Mouse (Mus musculus): ENCODE data around the gene Btbd18. TPM values are rescaled to one million over a fixed set of nuclear protein-coding genes. Genes with fewer than 3 reads are reported as not detected.
A peak's percentile ranks its signal among the peaks of the same experiment; 100 is the strongest.

The Btbd18 gene
- polyA plus RNA-seq, 3 experiments from 2014 or later, result 0.43 to 0.73 (median 0.64) TPM

DNA sequence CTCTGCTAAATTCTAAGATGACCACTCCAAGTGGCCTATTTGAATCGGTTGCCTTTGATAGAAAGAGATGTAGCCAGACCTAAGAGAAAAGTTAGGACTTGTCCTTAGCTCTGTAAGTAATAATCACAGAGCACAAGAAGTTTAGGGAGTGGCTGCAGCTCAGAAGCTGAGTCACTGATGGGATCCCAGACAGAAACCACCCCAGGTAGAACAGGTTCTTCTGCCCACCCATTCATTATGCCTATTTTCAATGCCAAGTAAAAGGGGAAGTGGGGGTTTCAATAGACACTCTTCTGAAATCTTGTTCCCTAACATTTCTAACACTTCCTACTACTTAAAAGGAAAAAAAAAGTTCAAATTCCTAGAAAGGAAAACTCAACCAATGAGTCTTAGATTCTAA, 46.4 kb downstream of the Btbd18 start:
- no peak for ATAC-seq

DNA sequence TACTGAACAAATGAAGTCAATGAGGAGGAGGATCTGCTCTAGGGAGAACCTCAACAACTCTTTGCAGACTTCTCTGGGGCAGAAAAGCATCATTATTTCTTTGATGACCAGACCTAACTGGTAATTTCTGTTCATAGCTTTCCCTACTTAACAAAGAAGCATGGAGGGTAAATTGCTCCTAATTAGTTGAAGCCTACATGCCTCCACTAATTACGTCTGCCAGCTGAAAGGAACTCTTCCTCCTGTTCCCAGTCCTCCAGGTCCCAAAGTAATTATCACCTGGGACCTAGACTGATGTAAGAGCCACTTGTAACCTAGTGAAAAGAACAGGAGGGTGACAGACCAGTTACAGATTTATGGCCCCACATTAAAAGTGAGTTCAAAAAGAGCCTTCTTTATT, 48.6 kb downstream of the Btbd18 start:
- no peak for ATAC-seq

DNA sequence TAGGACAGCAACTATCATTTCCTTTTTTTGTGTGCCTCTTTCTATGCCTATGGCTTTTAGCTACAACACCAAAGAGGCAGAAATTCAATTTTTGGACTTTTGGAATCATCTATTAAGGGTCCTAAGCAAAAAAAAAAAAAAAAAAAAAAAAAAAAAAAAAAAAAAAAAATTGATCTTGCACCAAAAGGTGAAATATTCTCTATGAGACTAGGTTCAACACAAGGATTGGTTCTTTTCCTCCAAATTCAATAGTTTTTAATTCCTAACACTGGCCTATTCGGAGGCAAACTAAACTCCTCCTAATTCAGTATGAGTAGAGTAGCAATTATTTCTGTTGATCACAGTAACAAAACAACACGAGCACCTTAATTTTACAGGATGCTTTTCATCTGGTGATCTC, 53.0 kb downstream of the Btbd18 start:
- no peak for ATAC-seq

DNA sequence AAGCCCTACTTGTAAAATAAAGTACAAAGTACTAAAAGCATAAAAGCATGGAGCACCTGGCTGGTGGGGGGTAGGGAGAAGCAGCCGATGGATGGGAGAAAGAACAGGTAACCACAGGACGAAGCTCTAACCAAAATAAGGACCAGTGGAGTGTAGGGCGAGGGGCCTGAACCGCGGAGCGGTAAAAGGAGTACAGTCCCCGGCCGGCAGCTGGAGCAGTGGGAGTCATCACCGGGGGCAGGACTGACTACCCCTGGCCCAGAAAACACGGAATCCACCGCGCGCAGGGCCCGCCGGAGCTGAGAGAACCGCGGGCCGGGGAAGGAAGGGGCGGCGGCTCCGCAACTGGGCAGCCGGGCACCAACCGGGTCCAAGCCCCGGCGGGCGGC, 55.5 kb downstream of the Btbd18 start:
- no peak for ATAC-seq

DNA sequence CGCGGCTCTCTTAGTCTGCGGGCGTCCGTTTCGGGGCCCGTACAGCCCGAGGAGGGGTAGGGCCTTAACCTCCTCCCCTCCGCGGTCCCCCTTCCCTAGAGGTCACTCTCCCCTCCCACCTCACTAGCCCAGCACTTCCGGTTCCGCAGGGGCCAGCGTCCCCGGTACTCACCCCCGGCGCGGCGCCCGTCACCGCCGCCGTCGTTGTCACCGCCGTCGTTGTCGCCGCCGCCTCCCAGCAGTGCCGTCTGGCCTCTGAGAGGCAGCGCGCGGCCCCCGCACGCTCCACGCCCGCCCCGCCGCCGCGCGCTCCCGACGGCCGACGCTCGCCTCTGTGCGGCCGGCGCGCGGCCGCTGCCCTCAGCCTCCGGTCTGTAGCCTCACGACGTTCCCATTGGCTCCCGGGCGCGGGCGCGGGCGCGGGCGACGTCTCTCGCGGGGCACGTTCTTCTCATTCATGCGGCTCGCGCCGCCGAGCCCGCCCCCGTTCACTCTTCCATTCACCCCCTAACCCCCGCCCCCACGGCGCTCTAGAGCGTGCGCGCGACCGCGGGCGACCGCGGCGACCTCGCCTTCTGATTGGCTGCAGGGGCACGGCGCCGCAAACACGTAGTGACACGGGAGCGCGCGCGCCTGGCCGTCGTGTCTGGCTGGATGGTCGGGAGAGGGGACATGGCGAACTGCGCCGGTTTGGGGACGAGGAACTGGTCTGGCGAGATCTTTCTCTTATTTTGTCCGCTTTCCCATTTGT, 56.1 kb downstream of the Btbd18 start, which contains the start of gene Zdhhc5:
Gene Zdhhc5 (minus strand): TSS at position 370 of the 751 bp plus-strand sequence.
- ATAC-seq, result peak; percentile 68

DNA sequence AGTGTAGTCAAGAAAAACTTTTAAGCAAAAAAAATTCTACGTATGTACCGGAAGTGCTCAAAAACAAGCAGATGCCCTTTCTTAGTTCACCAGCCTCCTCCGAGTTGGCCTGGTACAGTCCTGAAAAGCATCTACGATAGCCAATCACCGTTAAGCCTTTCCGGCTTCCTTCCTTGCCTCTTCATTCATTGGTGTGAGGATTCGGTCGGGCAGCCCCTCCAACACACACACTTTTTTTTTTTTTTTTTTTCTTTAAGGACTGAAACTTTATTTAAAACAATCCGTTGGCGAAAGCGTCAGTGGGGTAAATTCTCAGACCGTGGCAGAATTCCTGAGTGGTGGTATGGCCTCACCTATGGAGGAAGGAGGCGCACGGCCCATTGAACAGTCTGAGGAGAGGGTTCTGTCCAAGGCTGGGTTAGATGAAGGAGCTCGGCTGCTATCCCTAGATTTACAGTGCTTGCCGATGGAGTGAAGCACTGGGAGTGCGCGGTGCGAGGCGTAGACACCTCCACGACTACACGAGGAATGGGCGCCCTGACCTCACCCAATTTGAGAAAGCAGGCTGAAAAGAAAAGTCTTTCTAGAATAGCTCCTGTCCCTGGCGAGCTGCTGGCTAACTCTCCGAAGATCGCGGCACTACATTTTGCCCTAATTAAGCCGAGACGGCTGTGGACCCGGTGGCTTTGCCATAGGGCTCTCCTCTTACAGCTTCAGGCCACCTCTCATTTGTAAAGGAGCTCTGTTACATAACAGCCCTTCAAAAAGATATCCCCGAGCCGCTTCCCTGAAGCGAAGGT, 56.9 kb downstream of the Btbd18 start:
- ATAC-seq, result peak; percentile 88

DNA sequence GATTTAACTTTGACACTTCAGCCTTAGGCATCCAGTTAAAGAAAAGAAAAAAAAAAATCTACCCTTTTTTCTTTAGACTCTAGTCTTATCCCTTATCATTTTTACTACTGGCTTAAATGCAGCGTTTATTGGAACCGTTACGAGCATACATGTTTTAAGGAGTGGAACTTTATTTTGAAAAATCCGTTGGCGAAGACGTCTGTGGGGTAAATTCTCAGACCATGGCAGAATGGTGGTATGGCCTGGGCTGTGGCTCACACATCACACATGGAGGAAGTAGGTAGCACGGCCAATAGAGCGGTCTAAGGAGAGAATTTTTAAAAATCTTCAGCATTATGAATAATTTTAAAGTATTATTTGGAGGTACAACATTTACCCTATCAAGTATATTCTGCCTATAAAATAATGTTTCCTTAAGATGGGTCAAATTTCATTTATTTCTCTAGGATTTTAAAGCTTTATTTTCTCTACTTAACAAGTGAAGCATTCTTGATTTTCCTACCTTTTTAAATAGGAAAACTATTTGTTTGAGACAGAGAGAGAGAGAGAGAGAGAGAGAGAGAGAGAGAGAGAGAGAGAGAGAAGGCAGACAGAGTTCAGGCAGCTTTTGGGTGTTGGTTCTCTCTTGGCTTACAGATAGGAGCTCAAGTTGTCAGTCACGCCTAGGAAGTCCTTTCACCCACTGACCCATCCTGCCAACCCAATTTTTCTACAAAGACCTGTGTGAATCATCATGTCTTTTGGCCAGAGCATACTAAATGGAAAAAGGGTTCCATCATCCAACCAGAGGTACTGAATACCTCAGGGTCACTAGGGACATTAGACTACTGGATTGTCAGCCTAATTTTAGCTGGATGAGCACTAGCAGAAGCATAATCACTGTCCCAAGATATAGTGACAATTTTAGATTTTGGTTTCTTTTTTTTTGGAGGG, 57.8 kb downstream of the Btbd18 start:
- ATAC-seq, result no peak

DNA sequence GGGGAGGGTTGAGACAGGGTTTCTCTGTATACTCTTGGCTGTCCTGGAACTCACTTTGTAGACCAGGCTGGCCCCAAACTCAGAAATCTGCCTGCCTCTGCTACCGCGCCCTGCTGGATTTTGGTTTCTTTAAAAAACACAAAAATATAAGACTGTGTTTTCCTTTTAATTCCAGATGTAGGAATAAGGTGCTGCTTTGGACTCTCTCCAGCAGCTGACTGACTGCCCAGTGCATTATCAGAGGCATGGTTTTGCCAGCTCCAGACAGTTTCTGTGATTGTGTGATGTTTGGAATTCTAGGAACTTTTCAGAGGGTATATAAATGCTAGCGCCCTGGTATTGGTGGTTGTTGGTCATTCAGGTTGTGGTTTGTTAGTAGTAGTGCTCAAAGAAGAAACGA, 58.5 kb downstream of the Btbd18 start:
- ATAC-seq, result no peak

Other genes starting within 250 kb of the Btbd18 start
- gene Calcrl, start 233.7 kb upstream of the Btbd18 start, polyA plus RNA-seq (2017; shearing (Covaris generic)), result 10 to 100 TPM; 28.9 to 33.5 (median 29.7) TPM
- gene Tfpi, start 182.3 kb upstream of the Btbd18 start, polyA plus RNA-seq (2017; shearing (Covaris generic)), result 1 to 10 TPM; 1.6 to 4.9 (median 4.2) TPM
- gene Ctnnd1, start 8.3 kb upstream of the Btbd18 start, polyA plus RNA-seq (2017; shearing (Covaris generic)), result under 1 TPM; 0.35 to 0.97 (median 0.62) TPM
- gene Selenoh, start 11.7 kb downstream of the Btbd18 start, polyA plus RNA-seq (2017; shearing (Covaris generic)), result 100 to 1,000 TPM; 113 to 247 (median 134) TPM
- gene Gm28635, start 19.0 kb downstream of the Btbd18 start, polyA plus RNA-seq (2017; shearing (Covaris generic)), result not detected
- 10 to 100 TPM; 16.8 to 20.5 (median 18.9) TPM for gene Med19, start 19.3 kb downstream of the Btbd18 start, polyA plus RNA-seq (2017; shearing (Covaris generic))
- 100 to 1,000 TPM in 2 of 3 experiments, 10 to 100 TPM in 1; 92.6 to 148 (median 130) TPM for gene Tmx2, start 20.1 kb downstream of the Btbd18 start, polyA plus RNA-seq (2017; shearing (Covaris generic))
- gene Zdhhc5, start 56.1 kb downstream of the Btbd18 start, polyA plus RNA-seq (2017; shearing (Covaris generic)), result 10 to 100 TPM; 12.9 to 14.1 (median 13.3) TPM
- 10 to 100 TPM; 41.2 to 48.0 (median 44.5) TPM for gene Clp1, start 68.3 kb downstream of the Btbd18 start, polyA plus RNA-seq (2017; shearing (Covaris generic))
- gene Ypel4, start 75.0 kb downstream of the Btbd18 start, polyA plus RNA-seq (2017; shearing (Covaris generic)), result 1 to 10 TPM; 1.2 to 3.2 (median 2.2) TPM
- not detected for gene Gm19426, start 84.6 kb downstream of the Btbd18 start, polyA plus RNA-seq (2017; shearing (Covaris generic))
- under 1 TPM in 1 of 3 experiments, not detected in 2; 0.20 TPM for gene Serping1, start 116.4 kb downstream of the Btbd18 start, polyA plus RNA-seq (2017; shearing (Covaris generic))
- gene Ube2l6, start 139.7 kb downstream of the Btbd18 start, polyA plus RNA-seq (2017; shearing (Covaris generic)), result 10 to 100 TPM; 92.1 to 96.3 (median 93.4) TPM
- not detected for gene Smtnl1, start 163.6 kb downstream of the Btbd18 start, polyA plus RNA-seq (2017; shearing (Covaris generic))
- gene Timm10, start 167.9 kb downstream of the Btbd18 start, polyA plus RNA-seq (2017; shearing (Covaris generic)), result 10 to 100 TPM; 25.4 to 39.8 (median 38.8) TPM
- 1 to 10 TPM; 1.9 to 9.1 (median 5.9) TPM for gene Slc43a1, start 179.8 kb downstream of the Btbd18 start, polyA plus RNA-seq (2017; shearing (Covaris generic))
- gene Rtn4rl2, start 227.6 kb downstream of the Btbd18 start, polyA plus RNA-seq (2017; shearing (Covaris generic)), result not detected

Data from inflammation-experienced regulatory T-cells, adult 6 months (primary cell).